Mouse (Mus musculus): ENCODE results near the gene Mgat5. TPM values are rescaled to one million over a fixed set of nuclear protein-coding genes. Genes with fewer than 3 reads are reported as not detected.

The Mgat5 gene
- total and polyA plus RNA-seq, 3 experiments: 0.16 TPM; not detected in 2

DNA sequence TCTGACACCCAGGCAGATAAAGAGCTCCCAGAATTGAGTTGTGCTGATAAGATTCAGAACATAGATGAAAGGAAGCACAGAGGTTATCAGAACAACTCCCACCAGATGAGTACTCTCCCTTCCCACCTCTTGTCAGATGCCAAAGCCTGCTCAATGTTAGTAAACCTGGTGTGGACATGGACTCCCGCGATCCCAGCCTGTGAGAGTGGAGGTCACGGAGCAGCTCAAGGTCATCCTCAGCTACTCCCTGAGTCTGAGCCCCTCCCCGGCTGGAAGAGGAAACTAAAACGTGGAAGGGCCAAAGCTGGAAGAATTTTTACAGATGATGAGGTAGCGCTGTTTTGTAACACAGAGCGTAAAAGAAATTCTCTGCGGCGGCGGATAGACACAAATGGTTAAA, 116.1 kb downstream of the Mgat5 start:
- Histone ChIP-seq H3K4me3 (ENCODE audit: low read depth, low read length) (no peak overlapping the region), H3K27me3 (ENCODE audit: insufficient read depth, low read length) (no peaks in the 10 kb centered on the region), H3K9me3 (replicated peaks) (peaks cover 76% of the 10 kb centered on the region), H3K4me1 (ENCODE audit: insufficient read depth, low read depth, low read length) (no peaks in the 10 kb centered on the region), H3K36me3 (replicated peaks) (no peaks in the 10 kb centered on the region)
- TF ChIP-seq CTCF (IDR thresholded peaks at IDR 0.05; ENCODE audit: low read depth, low read length) (no peak), GATA2 (IDR thresholded peaks at IDR 0.05; ENCODE audit: borderline replicate concordance, low read depth, low read length) (no peak)
- ATAC-seq (ENCODE audit: extremely low read depth, insufficient number of reproducible peaks, low FRiP score, poor library complexity, severe bottlenecking): no peak
- no peak for DNase-seq (ENCODE audit: low spot score)

- no peaks in the 10 kb centered on the region for H3K36me3 ChIP-seq (replicated peaks)
- no peak overlapping the region for H3K4me3 ChIP-seq (ENCODE audit: low read depth, low read length)
- no peak for TF ChIP-seq GATA1 (IDR thresholded peaks at IDR 0.05; ENCODE audit: borderline replicate concordance, low read length)
- TF ChIP-seq GATA2 (IDR thresholded peaks at IDR 0.05; ENCODE audit: borderline replicate concordance, low read depth, low read length): no peak
- TF ChIP-seq POLR2AphosphoS5 (IDR thresholded peaks at IDR 0.05; ENCODE audit: insufficient replicate concordance, low read depth, low read length): no peak
- TF ChIP-seq TAL1 (conservative IDR thresholded peaks at IDR 0.05; ENCODE audit: low read depth, low read length): no peak
- no peak for TF ChIP-seq CTCF (IDR thresholded peaks at IDR 0.05; ENCODE audit: low read depth, low read length)
- H3K9me3 ChIP-seq (replicated peaks): peaks cover 75% of the 10 kb centered on the region
- ATAC-seq (ENCODE audit: extremely low read depth, insufficient number of reproducible peaks, low FRiP score, poor library complexity, severe bottlenecking) (no peak), DNase-seq (ENCODE audit: low spot score) (no peak)
- no peaks in the 10 kb centered on the region for H3K27me3 ChIP-seq (ENCODE audit: insufficient read depth, low read length)
- H3K4me1 ChIP-seq (ENCODE audit: insufficient read depth, low read depth, low read length): no peaks in the 10 kb centered on the region
These were observed 116.8 kb downstream of the Mgat5 start for GRCm38 (mm10) chr1:127321638-127322037.

DNA sequence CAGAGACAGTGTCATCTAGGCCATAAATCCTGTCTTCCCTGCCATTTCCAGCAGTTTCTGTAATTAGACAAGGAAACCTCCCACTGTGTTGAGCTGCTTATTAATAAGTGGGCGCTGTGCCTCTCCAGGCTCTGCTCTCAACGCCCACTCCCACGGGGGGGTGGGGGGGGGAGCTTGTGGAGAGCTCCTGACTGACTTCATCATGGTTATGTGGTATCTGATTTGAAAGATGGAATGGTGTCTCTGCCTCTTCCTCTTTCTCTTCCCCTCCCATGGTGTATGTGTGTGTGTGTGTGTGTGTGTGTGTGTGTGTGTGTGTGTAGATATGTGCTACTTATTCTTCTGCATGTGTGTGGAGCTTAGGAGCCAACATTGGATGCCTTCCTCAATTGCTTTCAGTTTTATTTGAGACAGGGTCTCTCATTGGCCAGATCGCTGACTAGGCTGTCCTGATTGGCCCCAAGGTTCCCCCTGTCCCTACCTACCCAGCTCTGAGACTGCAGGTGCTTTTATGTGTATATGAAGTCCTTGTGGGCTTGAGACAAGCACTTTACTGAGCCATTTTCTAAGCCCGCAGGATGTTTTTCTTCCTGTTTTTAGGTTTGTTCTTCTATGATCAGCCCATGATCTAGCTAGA, 117.5 kb downstream of the Mgat5 start:
- no peak overlapping the region for H3K4me3 ChIP-seq (ENCODE audit: low read depth, low read length)
- no peaks in the 10 kb centered on the region for H3K4me1 ChIP-seq (ENCODE audit: insufficient read depth, low read depth, low read length)
- H3K27me3 ChIP-seq (ENCODE audit: insufficient read depth, low read length): no peaks in the 10 kb centered on the region
- H3K36me3 ChIP-seq (replicated peaks): no peaks in the 10 kb centered on the region
- DNase-seq (ENCODE audit: low spot score) (no peak), ATAC-seq (ENCODE audit: extremely low read depth, insufficient number of reproducible peaks, low FRiP score, poor library complexity, severe bottlenecking) (no peak)
- TF ChIP-seq GATA1 (IDR thresholded peaks at IDR 0.05; ENCODE audit: borderline replicate concordance, low read length): no peak
- peaks cover 73% of the 10 kb centered on the region for H3K9me3 ChIP-seq (replicated peaks)

DNA sequence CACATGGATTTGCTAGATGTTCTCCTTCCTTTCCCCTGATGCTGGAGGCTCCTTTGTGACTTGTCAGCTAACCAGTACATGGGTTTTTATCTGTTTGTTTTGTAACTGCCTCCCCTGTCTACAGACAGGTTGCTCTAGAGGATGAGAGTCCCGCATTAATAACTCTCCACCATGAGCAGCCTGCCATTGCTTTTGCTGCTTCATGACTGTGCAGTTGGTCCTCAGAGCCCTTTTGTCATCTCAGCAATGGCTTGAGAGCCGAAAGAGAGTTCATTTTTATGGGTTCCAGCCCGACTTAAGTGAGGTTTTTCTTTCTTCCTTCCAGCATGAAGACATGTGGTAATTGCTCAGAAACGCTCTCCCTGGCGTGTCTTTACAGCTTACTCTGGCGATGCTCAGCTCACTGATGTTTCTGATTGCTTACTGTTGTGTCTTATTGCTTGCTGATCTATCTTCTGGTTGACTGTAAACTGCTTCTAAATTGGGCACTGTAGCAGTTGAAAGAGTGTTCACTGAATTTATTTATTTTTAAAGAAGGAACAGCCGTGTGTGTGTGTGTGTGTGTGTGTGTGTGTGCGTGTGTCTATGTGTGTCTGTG, 120.9 kb downstream of the Mgat5 start:
- Histone ChIP-seq H3K4me1 (ENCODE audit: insufficient read depth, low read depth, low read length) (no peaks in the 10 kb centered on the region), H3K4me3 (ENCODE audit: low read depth, low read length) (no peak overlapping the region), H3K27me3 (ENCODE audit: insufficient read depth, low read length) (no peaks in the 10 kb centered on the region), H3K9me3 (replicated peaks) (peaks cover 79% of the 10 kb centered on the region), H3K36me3 (replicated peaks) (no peaks in the 10 kb centered on the region)
- DNase-seq (ENCODE audit: low spot score): no peak
- ATAC-seq (ENCODE audit: extremely low read depth, insufficient number of reproducible peaks, low FRiP score, poor library complexity, severe bottlenecking): no peak
- no peak for TF ChIP-seq CTCF (IDR thresholded peaks at IDR 0.05; ENCODE audit: low read depth, low read length)
- TF ChIP-seq TAL1 (conservative IDR thresholded peaks at IDR 0.05; ENCODE audit: low read depth, low read length): no peak
- TF ChIP-seq GATA1 (IDR thresholded peaks at IDR 0.05; ENCODE audit: borderline replicate concordance, low read length): no peak
- no peak for TF ChIP-seq GATA2 (IDR thresholded peaks at IDR 0.05; ENCODE audit: borderline replicate concordance, low read depth, low read length)
- TF ChIP-seq POLR2AphosphoS5 (IDR thresholded peaks at IDR 0.05; ENCODE audit: insufficient replicate concordance, low read depth, low read length): no peak

GRCm38 (mm10) chr1:127327773-127328172, 123.0 kb downstream of the Mgat5 start:
- Histone ChIP-seq H3K9me3 (replicated peaks) (peaks cover 66% of the 10 kb centered on the region), H3K36me3 (replicated peaks) (no peaks in the 10 kb centered on the region), H3K4me3 (ENCODE audit: low read depth, low read length) (no peak overlapping the region), H3K27me3 (ENCODE audit: insufficient read depth, low read length) (no peaks in the 10 kb centered on the region), H3K4me1 (ENCODE audit: insufficient read depth, low read depth, low read length) (no peaks in the 10 kb centered on the region)
- DNase-seq (ENCODE audit: low spot score) (no peak), ATAC-seq (ENCODE audit: extremely low read depth, insufficient number of reproducible peaks, low FRiP score, poor library complexity, severe bottlenecking) (no peak)
- TF ChIP-seq GATA1 (IDR thresholded peaks at IDR 0.05; ENCODE audit: borderline replicate concordance, low read length) (no peak), CTCF (IDR thresholded peaks at IDR 0.05; ENCODE audit: low read depth, low read length) (no peak), POLR2AphosphoS5 (IDR thresholded peaks at IDR 0.05; ENCODE audit: insufficient replicate concordance, low read depth, low read length) (no peak), TAL1 (conservative IDR thresholded peaks at IDR 0.05; ENCODE audit: low read depth, low read length) (no peak), GATA2 (IDR thresholded peaks at IDR 0.05; ENCODE audit: borderline replicate concordance, low read depth, low read length) (no peak)

- TF ChIP-seq CTCF (IDR thresholded peaks at IDR 0.05; ENCODE audit: low read depth, low read length): no peak
- peaks cover 61% of the 10 kb centered on the region for H3K9me3 ChIP-seq (replicated peaks)
- ATAC-seq (ENCODE audit: extremely low read depth, insufficient number of reproducible peaks, low FRiP score, poor library complexity, severe bottlenecking) (no peak), DNase-seq (ENCODE audit: low spot score) (no peak)
- H3K4me3 ChIP-seq (ENCODE audit: low read depth, low read length): no peak overlapping the region
- no peaks in the 10 kb centered on the region for H3K4me1 ChIP-seq (ENCODE audit: insufficient read depth, low read depth, low read length)
- no peaks in the 10 kb centered on the region for H3K27me3 ChIP-seq (ENCODE audit: insufficient read depth, low read length)
- no peaks in the 10 kb centered on the region for H3K36me3 ChIP-seq (replicated peaks)
These were observed 123.6 kb downstream of the Mgat5 start for GRCm38 (mm10) chr1:127328354-127328875.

GRCm38 (mm10) chr1:127329810-127330209, 125.0 kb downstream of the Mgat5 start:
- TF ChIP-seq TAL1 (conservative IDR thresholded peaks at IDR 0.05; ENCODE audit: low read depth, low read length) (no peak), POLR2AphosphoS5 (IDR thresholded peaks at IDR 0.05; ENCODE audit: insufficient replicate concordance, low read depth, low read length) (no peak), CTCF (IDR thresholded peaks at IDR 0.05; ENCODE audit: low read depth, low read length) (no peak), GATA1 (IDR thresholded peaks at IDR 0.05; ENCODE audit: borderline replicate concordance, low read length) (no peak), GATA2 (IDR thresholded peaks at IDR 0.05; ENCODE audit: borderline replicate concordance, low read depth, low read length) (no peak)
- Histone ChIP-seq H3K4me1 (ENCODE audit: insufficient read depth, low read depth, low read length) (no peaks in the 10 kb centered on the region), H3K4me3 (ENCODE audit: low read depth, low read length) (no peak overlapping the region), H3K36me3 (replicated peaks) (no peaks in the 10 kb centered on the region), H3K27me3 (ENCODE audit: insufficient read depth, low read length) (no peaks in the 10 kb centered on the region), H3K9me3 (replicated peaks) (peaks cover 52% of the 10 kb centered on the region)
- ATAC-seq (ENCODE audit: extremely low read depth, insufficient number of reproducible peaks, low FRiP score, poor library complexity, severe bottlenecking): no peak
- DNase-seq (ENCODE audit: low spot score): no peak

Measured in G1E (cell line).